Mouse (Mus musculus): ENCODE measurements around the gene Ninj1.

DNA sequence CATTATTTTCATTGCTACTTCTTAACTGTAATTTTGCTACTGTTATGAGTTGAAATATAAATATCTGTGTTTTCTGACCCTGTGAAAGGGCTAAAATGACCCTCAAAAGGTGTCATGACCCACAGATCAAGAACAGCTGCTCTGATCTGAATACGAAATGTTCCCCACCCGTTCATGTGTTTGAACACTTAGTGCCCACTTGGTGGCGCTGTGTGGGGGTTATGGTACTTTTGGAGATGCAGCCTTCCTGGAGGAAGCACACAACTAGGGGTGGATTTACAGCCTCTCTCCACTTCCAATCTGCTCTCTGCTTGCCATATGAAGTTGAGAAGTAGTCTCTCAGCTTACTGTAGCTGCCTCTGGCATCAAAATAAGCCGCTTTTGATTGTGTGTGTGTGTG lies 47.4 kb downstream of the Ninj1 start:
- TF ChIP-seq CTCF (IDR thresholded peaks at IDR 0.05 in 2 of 3, conservative IDR thresholded peaks at IDR 0.05 in 1 of 3; ENCODE audit: control insufficient read depth in 1 of 3, insufficient read depth in 1 of 3, low read depth in 2 of 3, low read length in 3 of 3, poor library complexity in 1 of 3, severe bottlenecking in 1 of 3) (peak; percentile 25 to 54 (median 47); a peak in 5 of 6 replicates), POLR2A (IDR thresholded peaks at IDR 0.05; ENCODE audit: control insufficient read depth in 1 of 2, insufficient read depth in 1 of 2, low read depth in 1 of 2, low read length in 2 of 2, poor library complexity in 1 of 2) (no peak), ZNF384 (IDR thresholded peaks at IDR 0.05; ENCODE audit: low read depth, low read length) (no peak), POLR2AphosphoS2 (IDR thresholded peaks at IDR 0.05; ENCODE audit: low read length) (no peak)

Data from MEL (cell line).